Mouse (Mus musculus): ENCODE data around the gene Zfp385c.

DNA sequence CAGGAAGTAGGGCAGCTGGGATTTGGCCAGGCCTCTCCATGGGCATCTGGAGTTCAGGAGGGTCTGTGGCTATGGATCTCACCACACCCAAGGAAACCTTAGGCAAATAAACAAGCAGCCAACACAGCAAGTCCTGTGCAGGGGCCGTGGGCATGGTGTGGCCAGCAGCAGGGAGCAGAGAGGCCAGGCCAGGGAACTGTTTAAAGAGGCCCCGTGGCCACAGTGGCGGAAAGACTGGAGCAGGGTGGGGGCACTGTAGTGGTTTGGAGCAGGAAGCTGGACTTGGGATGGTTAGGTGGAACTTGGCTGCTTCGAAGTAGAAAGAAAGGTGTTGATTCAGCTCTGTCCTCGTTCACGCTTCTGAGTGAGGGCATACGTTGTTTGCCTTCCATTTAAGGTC, 5.0 kb downstream of the Zfp385c start:
- no peak for TF ChIP-seq CTCF (IDR thresholded peaks at IDR 0.05; ENCODE audit: low read depth)
- TF ChIP-seq EP300 (optimal IDR thresholded peaks at IDR 0.05), result no peak
